Mouse (Mus musculus) neutrophil, adult 5-6 weeks (primary cell): ENCODE results near the gene Atf2. TPM values are rescaled to one million over a fixed set of nuclear protein-coding genes. Genes with fewer than 3 reads are reported as not detected.
"Not testable (repeated sequence)": the region's sequence is repeated elsewhere in the genome, so short reads cannot be mapped to it uniquely, and the experiment has no call there.

Source experiments
- ATAC-seq: fragments of 151-379, 151-347 bp; 2 replicates; pipeline ENCODE4 v1.8.0; 2017; ENCODE audit warnings: mild to moderate bottlenecking, moderate TSS enrichment; ENCODE audit not compliant: insufficient number of reproducible peaks, poor library complexity, low FRiP score, severe bottlenecking; ENCODE audit errors: extremely low read depth
- total RNA-seq: library from RNA; stranded (forward); fragments of 200-1000 nt; gene quantifications from 2 replicates; pipeline ENCODE4 v1.2.3, GENCODE M21; 2017

The Atf2 gene
- 80.4 and 82.3 TPM in 2 replicates for total RNA-seq

- peak; percentile 94 for ATAC-seq
Observed at GRCm38 (mm10) chr2:73892464-73893296, at the start of gene Atf2. Atf2 (minus strand) TSS chr2:73892639.

DNA sequence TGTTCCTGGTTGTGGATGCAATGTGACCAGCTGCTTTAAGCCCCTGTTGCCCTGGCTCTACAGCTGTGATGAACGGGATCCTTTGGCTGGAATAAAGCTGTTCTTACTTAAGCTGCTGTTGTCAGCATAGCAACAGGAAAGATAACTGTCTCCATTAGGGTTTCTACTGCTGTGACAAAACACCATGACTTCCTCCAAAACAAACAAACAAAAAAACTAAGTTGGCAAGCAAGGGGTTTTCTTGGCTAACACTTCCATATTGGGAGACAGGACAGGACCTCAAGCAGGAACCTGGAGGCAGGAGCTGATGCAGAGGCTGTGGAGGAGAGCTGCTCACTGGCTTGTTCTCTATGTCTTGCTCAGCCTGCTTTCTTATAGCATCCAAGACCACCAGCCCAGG lies 48.8 kb upstream of the Atf2 start:
- ATAC-seq: no peak

- no peak for ATAC-seq
Observed at GRCm38 (mm10) chr2:73940471-73940870, 48.0 kb upstream of the Atf2 start.

- no peak for ATAC-seq
Observed at GRCm38 (mm10) chr2:73938896-73939295, 46.5 kb upstream of the Atf2 start.

GRCm38 (mm10) chr2:73932676-73933313 lies 40.4 kb upstream of the Atf2 start:
- ATAC-seq: no peak

DNA sequence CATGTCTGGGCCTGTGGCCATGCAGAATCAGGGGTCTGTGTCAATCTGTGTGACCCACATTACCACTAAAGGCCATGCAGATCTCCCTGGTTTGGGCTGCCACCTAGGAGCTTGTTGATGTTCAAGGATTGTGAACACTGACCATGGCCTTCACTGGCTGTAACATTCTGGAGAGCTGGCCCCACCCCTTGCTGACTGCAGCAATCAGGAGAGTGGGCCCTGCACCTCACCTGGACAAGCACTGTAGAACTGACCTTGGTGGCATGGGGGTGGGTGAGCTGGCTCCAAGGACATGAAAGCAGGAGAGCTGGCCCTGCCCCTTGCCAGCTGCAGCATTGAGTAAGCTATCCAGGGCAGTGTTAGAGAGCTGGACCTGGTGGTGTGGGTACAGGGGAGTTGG lies 35.3 kb upstream of the Atf2 start:
- no peak for ATAC-seq

- ATAC-seq: no peak
Observed at GRCm38 (mm10) chr2:73925539-73925938, 33.1 kb upstream of the Atf2 start.

DNA sequence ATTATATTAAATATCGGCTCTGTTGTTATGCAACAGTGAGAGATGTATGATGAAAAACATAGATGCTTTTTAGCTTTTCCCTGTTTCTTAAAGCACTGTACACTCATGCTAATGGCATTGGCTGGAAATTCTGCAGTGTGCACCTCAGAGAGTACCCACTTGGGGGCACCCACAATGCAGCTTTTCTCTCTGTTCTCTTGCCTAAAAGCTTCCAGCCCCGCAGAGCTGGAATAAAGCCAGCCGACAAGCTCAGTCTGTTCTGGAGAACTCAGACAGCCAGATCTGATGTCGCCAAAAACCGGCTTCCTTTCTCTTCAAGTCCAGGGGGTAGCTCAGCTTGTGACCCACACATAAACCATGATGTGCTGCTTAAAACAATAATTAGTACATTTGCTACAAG lies 32.6 kb upstream of the Atf2 start:
- no peak for ATAC-seq

DNA sequence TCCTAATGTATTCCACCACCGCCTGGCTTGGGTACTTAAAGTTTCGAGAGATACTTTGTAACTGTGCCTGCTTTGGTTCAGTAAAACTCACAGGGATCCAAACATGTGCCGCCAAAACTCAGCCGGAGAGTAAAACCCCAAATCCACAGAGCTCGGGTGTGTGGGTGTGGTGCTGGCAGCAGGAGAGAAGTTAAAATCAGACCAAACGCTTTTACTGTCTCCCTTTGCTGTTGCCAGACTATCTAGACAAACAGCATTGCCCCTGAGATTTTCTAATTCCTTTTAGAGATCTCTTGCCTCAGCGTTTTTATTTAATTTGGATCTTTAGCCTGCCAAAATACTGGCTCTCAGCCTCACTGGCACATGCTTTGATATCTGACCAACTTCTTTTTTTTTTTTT lies 27.2 kb upstream of the Atf2 start:
- no peak for ATAC-seq

- ATAC-seq: no peak
Observed at GRCm38 (mm10) chr2:73912264-73912663, 19.8 kb upstream of the Atf2 start.

DNA sequence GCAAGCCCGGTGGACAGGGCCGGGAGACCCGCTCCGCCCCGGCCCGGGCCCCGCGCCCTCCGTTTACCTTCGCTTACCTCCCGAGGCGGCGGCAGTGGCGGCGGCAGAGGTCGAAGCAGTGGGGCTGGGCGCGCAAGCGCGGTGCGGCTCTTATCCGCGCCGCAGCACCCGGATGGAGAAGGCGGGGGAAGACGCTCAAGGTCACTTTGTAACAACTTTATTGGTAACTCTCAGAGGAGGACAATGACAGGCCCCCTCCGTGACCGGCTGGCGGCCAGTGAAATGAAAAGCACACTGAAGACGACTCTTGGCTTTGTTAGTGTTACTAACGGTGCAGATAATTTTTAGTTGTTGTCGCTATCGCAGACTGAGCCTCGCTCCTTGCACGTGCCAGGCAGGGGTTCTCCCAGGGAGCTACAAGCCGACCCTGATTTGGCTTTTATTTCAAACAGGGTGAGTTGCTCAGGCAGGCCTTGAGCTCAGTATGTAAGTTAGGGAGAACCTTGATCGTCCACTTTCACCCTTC lies 18.8 kb upstream of the Atf2 start, which contains the start of gene Atp5g3:
Atp5g3 (minus strand) TSS at position 152 of the 526 bp plus-strand sequence.
- ATAC-seq: peak; percentile 92

DNA sequence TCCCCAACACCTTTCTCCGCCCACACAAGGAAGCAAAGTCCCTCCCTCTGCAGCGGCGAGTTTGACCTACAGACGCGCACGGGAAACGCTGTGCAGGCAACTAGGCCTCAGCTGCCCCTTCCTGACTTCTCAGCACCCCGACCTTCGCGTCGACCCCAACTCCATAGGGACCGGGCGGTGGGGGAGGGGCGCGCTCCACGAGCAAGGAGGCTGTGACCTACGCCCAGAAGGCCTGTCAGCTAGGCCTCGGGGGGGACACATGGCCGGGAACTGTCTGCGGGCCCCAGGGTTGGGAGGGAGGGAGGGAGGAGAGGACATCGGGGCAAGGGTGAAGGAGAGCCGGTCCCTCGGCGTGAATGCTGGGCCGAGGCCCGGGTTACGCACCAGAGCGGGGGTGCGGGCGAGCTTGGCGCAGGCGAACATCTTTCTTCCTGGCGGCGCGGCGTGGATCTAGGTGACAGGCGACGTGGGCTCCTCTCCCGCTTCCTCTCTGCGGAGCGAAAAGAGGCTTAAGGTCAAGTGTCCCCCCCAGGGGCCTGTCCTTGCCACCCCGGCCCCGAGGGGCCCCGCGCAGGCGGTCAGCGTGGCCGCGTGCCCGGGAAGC lies 18.2 kb upstream of the Atf2 start:
- peak; percentile 24; the same call in 1 of the 2 replicates for ATAC-seq

DNA sequence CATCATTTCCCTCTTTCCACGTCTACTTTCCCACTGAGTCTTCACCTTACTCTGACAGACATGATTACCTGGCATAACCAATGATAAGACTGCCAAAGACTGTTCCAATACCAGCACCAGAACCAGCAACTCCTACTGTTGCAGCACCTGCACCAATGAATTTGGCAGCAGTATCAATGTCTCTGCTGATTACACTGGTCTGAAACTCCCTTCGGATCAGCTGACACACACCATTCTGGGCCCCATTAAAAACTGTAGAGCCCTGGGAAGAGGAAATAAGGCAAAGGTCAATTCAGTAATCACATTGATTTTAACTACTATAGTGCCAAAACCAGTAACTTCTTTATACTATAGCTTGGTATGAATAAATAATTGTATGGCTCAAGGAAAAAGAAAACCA lies 16.7 kb upstream of the Atf2 start:
- no peak for ATAC-seq

GRCm38 (mm10) chr2:73904679-73905078 lies 12.2 kb upstream of the Atf2 start:
- ATAC-seq: not testable (repeated sequence)

GRCm38 (mm10) chr2:73903536-73903935 lies 11.1 kb upstream of the Atf2 start:
- no peak for ATAC-seq

GRCm38 (mm10) chr2:73902328-73902727 lies 9.9 kb upstream of the Atf2 start:
- not testable (repeated sequence) for ATAC-seq

- ATAC-seq: no peak
Observed at GRCm38 (mm10) chr2:73901169-73901568, 8.7 kb upstream of the Atf2 start.

DNA sequence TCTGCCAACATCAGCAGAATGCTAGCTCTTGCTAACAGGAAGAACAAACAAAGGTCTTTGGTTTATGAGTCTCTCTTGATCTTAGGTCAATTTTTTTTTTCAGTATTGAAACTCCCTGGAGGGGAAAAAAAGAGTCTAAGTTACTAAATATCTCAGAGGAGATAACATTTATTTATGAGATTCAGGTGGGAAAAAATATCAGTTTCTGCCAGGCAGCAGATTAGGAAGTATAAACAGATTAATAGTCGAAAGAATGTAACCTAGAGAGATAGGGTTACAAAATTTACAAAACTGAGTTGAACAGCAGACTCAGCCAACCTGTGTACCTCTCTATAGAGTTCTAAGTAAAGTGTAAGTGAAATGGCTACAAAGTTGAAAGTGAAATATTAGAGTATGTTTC lies 7.9 kb upstream of the Atf2 start:
- ATAC-seq: no peak

- not testable (repeated sequence) for ATAC-seq
Observed at GRCm38 (mm10) chr2:73896919-73897318, 4.5 kb upstream of the Atf2 start.
